Mouse (Mus musculus): ENCODE measurements at regions not wholly inside any gene's neighbourhood (a gene's known extent, or its start where the extent isn't known, plus 50 kb on each side); places are given as distances from the start of the nearest gene placed in this dataset.

DNA sequence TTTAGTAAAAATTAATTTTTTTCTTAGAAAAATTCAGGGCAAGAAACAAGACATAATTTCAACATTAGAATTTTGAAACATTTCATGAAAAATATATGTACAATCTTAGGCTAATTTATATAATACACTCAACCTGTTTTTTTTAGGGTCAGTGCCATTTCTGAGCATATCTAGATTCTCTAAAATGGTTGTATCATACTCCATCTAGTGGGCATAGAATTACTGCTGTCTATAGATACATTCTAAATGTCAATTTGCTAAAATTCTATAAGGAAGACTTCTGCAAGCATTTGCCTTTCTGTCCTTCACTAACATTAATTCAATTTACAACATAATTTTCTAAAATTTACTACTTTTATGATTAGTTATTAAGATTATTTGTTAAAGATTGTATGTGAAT is 507.7 kb downstream of the Zbbx start:
- no peak for DNase-seq

DNA sequence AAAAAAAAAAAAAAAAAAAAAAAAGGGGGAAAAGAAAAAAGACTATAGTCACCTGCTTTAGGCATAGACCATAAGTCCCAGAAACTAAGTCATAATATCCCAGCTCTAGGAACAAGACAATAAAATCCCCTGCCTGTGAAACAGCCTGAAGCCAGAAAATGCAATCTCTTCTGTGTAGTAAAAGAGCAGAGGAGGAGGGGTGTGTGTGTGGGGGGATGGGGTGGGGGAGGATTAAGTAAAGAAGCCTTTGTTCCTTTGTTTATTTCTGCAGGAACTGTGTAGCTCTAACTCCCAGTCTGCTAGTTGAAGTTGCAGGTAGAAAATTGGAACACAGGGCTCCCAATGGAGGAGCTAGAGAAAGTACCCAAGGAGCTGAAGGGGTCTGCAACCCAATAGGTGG is 532.2 kb downstream of the Zbbx start:
- DNase-seq, result no peak

- DNase-seq, result no peak
These were observed 563.4 kb downstream of the Zbbx start for GRCm38 (mm10) chr3:74601328-74602007.

GRCm38 (mm10) chr3:74588703-74589362 is 576.0 kb downstream of the Zbbx start:
- no peak for DNase-seq

- no peak for DNase-seq
These were observed 599.7 kb downstream of the Zbbx start for GRCm38 (mm10) chr3:74565176-74565575.

DNA sequence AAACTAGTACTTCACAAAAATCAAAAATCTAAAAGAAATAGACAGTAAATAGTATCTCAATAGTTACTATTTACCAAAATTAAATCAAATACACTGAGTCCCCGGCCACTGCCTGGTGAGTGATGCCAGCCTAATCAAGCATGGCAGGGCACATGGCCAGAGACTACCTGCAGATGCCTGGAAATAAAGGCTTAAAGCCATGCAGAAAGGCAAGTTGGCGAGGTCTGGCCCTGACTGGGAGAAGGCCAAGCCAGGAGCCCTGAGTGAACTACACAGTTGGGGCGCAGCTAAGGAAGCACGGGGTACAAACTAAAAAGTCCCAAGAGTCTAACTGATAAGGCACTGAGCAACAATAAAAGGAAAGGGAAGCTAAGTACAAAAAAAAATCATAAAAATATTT is 630.0 kb downstream of the Zbbx start:
- DNase-seq, result no peak

DNA sequence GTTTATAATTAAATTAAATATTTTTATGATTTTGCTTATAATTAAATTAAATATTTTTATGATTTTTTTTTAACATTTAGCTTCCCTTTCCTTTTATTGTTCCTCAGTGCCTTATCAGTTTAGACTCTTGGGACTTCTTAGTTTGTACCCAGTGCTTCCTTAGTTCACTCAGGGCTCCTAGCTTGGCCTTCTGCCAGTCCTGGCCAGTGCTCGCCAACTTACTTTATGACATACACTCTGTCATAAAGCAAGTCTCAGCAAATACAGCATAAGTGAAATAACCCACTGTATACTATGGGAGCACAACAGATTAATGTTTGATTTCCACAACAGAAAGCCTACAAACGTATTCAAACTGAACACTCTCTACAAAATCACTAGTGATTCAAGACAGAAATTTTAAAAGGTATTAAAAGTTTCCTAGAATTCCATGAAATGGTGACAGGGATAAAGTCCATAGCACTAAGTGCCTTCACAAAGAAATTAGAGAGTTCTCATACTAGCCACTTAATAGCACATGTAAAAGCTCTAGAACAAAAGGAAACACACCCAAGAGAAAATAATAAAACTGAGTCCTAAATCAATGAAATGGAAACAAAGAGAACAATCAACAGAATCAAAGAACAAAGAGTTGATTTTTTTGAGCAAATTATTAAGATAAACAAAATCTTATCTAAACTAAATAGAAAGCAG is 630.7 kb downstream of the Zbbx start:
- DNase-seq, result peak; percentile 22

GRCm38 (mm10) chr3:74483741-74484140 is 681.1 kb downstream of the Zbbx start:
- DNase-seq, result no peak
